Mouse (Mus musculus) heart, adult 2 months (tissue): ENCODE data around the gene Rhebl1.

Source experiments
- CTCF ChIP-seq: fragments of 200-600 bp; IDR thresholded peaks from 2 replicates; pipeline ENCODE4 v1.8.1; 2022; ENCODE audit warnings: antibody characterized with exemption, mild to moderate bottlenecking, moderate library complexity
- POLR2A ChIP-seq: fragments of 200-500 bp; IDR thresholded peaks from 2 replicates; pipeline ENCODE4 v1.6.1; 2011; ENCODE audit warnings: mild to moderate bottlenecking, low read depth, low read length, control low read depth; ENCODE audit not compliant: insufficient read depth

GRCm38 (mm10) chr15:98839671-98840585 lies 54.4 kb downstream of the Rhebl1 start:
- TF ChIP-seq CTCF = no peak
- no peak for TF ChIP-seq POLR2A
